Mouse (Mus musculus): ENCODE data around the gene Lrrc10b. TPM values are rescaled to one million over a fixed set of nuclear protein-coding genes. Genes with fewer than 3 reads are reported as not detected.

Lrrc10b gene
- polyA plus RNA-seq, 2 experiments = 0.84 to 0.88 TPM

DNA sequence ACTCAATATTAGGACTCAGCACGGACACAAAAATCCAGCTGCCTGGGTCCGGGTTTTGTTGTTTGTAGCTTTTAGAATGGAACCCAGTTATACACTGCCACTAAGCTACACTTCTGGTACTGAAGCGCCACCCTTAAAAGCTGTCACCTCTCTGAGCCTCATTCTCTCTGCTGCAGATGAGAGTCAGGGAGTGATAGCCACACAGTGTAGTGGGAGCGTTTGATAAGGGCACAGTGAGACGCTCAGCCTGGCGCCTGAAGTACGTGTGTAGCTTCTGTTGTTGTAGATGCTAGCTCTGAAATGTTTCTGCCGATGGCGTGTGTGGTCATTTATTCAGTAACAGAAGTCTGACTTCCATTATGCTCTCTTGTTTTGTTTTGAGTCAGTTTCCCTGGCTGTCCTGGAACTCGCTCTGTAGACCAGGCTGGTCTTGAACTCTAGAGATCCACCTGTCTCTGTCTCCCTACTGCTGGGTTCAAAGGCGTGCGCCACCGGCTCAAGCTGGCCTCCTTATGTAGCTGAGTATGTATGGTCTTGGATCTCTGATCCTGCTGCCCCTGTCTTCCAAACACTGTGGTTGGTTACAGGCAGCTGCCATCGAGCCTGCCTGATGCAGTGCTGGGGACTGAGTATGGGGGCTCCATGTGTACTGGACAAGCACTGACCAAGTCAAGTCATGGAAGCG lies 12.4 kb downstream of the Lrrc10b start:
- no peaks in the 10 kb centered on the region for H3K9me3 ChIP-seq (ENCODE audit: control insufficient read depth, low read length)
- 92% methylated on average over 15 of the region's 15 CpGs for WGBS
- H3K27me3 ChIP-seq (ENCODE audit: control insufficient read depth, insufficient read depth, low read length) = no peaks in the 10 kb centered on the region
- no peaks in the 10 kb centered on the region for H3K36me3 ChIP-seq (ENCODE audit: control insufficient read depth, insufficient read depth, low read length)
- no peaks in the 10 kb centered on the region for H3K4me1 ChIP-seq (ENCODE audit: control insufficient read depth, insufficient read depth, low read length)
- DNase-seq (ENCODE audit: low spot score) (no peak), ATAC-seq (ENCODE audit: low FRiP score, low read depth) (no peak)
- no peak overlapping the region for H3K4me3 ChIP-seq (replicated peaks; ENCODE audit: low read length)
- no peak overlapping the region for H3K27ac ChIP-seq (replicated peaks; ENCODE audit: low read depth, low read length)
- TF ChIP-seq POLR2A (IDR thresholded peaks at IDR 0.05; ENCODE audit: borderline replicate concordance, extremely low read depth, insufficient read depth, insufficient read length) = no peak
- no peak overlapping the region for H3K9ac ChIP-seq (ENCODE audit: low read depth, low read length, severe bottlenecking)
- no peak overlapping the region for H3K4me2 ChIP-seq (replicated peaks; ENCODE audit: low read depth, low read length, severe bottlenecking)

DNA sequence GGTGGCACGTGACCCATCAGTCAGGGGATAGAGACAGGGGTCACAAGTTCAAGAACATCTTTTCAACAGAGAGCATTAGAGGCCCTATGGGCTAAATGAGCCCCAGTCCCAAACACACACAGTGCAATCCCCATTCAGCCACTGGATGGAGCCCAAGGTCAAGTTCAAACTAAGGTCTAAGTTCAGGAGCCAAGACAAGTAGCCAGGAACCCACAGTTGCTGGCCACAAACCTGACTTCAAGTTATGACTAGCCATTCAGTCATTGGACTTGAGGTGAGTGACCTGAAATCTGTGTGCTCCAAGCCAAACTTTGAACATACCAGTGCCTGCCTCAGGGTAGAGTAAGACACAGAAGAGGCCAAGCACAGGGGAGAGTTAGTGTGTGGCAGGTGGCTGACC lies 19.8 kb downstream of the Lrrc10b start:
- H3K4me3 ChIP-seq (replicated peaks; ENCODE audit: low read length) = no peak overlapping the region
- no peak overlapping the region for H3K27ac ChIP-seq (replicated peaks; ENCODE audit: low read depth, low read length)
- 69% methylated on average over 1 of the region's 1 CpGs for WGBS
- no peak for TF ChIP-seq POLR2A (IDR thresholded peaks at IDR 0.05; ENCODE audit: borderline replicate concordance, extremely low read depth, insufficient read depth, insufficient read length)
- H3K4me1 ChIP-seq (ENCODE audit: control insufficient read depth, insufficient read depth, low read length) = no peaks in the 10 kb centered on the region
- no peaks in the 10 kb centered on the region for H3K27me3 ChIP-seq (ENCODE audit: control insufficient read depth, insufficient read depth, low read length)
- no peaks in the 10 kb centered on the region for H3K9me3 ChIP-seq (ENCODE audit: control insufficient read depth, low read length)
- no peak for DNase-seq (ENCODE audit: low spot score)
- H3K9ac ChIP-seq (ENCODE audit: low read depth, low read length, severe bottlenecking) = no peak overlapping the region
- no peak for ATAC-seq (ENCODE audit: low FRiP score, low read depth)
- no peaks in the 10 kb centered on the region for H3K36me3 ChIP-seq (ENCODE audit: control insufficient read depth, insufficient read depth, low read length)
- no peak overlapping the region for H3K4me2 ChIP-seq (replicated peaks; ENCODE audit: low read depth, low read length, severe bottlenecking)

GRCm38 (mm10) chr19:10436726-10437125 lies 20.5 kb downstream of the Lrrc10b start:
- no peak overlapping the region for H3K27ac ChIP-seq (replicated peaks; ENCODE audit: low read depth, low read length)
- no peak overlapping the region for H3K4me2 ChIP-seq (replicated peaks; ENCODE audit: low read depth, low read length, severe bottlenecking)
- no peak overlapping the region for H3K4me3 ChIP-seq (replicated peaks; ENCODE audit: low read length)
- no peaks in the 10 kb centered on the region for H3K27me3 ChIP-seq (ENCODE audit: control insufficient read depth, insufficient read depth, low read length)
- 31% methylated on average over 1 of the region's 1 CpGs for WGBS
- no peak for TF ChIP-seq POLR2A (IDR thresholded peaks at IDR 0.05; ENCODE audit: borderline replicate concordance, extremely low read depth, insufficient read depth, insufficient read length)
- H3K9ac ChIP-seq (ENCODE audit: low read depth, low read length, severe bottlenecking) = no peak overlapping the region
- no peaks in the 10 kb centered on the region for H3K9me3 ChIP-seq (ENCODE audit: control insufficient read depth, low read length)
- no peak for DNase-seq (ENCODE audit: low spot score)
- H3K36me3 ChIP-seq (ENCODE audit: control insufficient read depth, insufficient read depth, low read length) = no peaks in the 10 kb centered on the region
- no peak for ATAC-seq (ENCODE audit: low FRiP score, low read depth)
- H3K4me1 ChIP-seq (ENCODE audit: control insufficient read depth, insufficient read depth, low read length) = no peaks in the 10 kb centered on the region

GRCm38 (mm10) chr19:10435908-10436307 lies 21.4 kb downstream of the Lrrc10b start:
- H3K4me2 ChIP-seq (replicated peaks; ENCODE audit: low read depth, low read length, severe bottlenecking) = no peak overlapping the region
- H3K4me1 ChIP-seq (ENCODE audit: control insufficient read depth, insufficient read depth, low read length) = no peaks in the 10 kb centered on the region
- 32% methylated on average over 3 of the region's 3 CpGs for WGBS
- no peak for TF ChIP-seq POLR2A (IDR thresholded peaks at IDR 0.05; ENCODE audit: borderline replicate concordance, extremely low read depth, insufficient read depth, insufficient read length)
- H3K27ac ChIP-seq (replicated peaks; ENCODE audit: low read depth, low read length) = no peak overlapping the region
- H3K9me3 ChIP-seq (ENCODE audit: control insufficient read depth, low read length) = no peaks in the 10 kb centered on the region
- ATAC-seq (ENCODE audit: low FRiP score, low read depth) (no peak), DNase-seq (ENCODE audit: low spot score) (peak; percentile 48)
- no peaks in the 10 kb centered on the region for H3K27me3 ChIP-seq (ENCODE audit: control insufficient read depth, insufficient read depth, low read length)
- no peak overlapping the region for H3K4me3 ChIP-seq (replicated peaks; ENCODE audit: low read length)
- no peaks in the 10 kb centered on the region for H3K36me3 ChIP-seq (ENCODE audit: control insufficient read depth, insufficient read depth, low read length)
- no peak overlapping the region for H3K9ac ChIP-seq (ENCODE audit: low read depth, low read length, severe bottlenecking)

DNA sequence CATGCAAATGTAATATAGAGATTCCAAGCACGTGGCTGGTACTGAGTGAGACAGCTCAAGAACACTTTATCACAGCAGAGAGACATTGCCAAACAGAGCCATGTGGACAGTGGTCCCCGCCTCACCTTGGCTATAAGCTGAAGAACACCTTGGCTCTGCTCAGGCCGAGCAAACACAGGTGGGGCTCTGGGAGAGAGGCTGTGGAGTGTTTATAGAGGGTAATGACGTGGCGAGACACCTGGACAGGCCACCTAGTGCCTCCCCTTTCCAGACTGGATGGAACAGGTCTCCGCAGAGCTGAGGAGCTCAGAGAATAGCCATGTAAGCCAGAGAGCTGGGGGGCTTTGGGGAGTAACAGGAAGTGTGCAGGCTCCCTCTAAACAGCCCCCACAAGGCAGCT lies 22.3 kb downstream of the Lrrc10b start:
- TF ChIP-seq POLR2A (IDR thresholded peaks at IDR 0.05; ENCODE audit: borderline replicate concordance, extremely low read depth, insufficient read depth, insufficient read length) = no peak
- DNase-seq (ENCODE audit: low spot score) (no peak), ATAC-seq (ENCODE audit: low FRiP score, low read depth) (no peak)
- no peak overlapping the region for H3K9ac ChIP-seq (ENCODE audit: low read depth, low read length, severe bottlenecking)
- no peak overlapping the region for H3K4me3 ChIP-seq (replicated peaks; ENCODE audit: low read length)
- no peak overlapping the region for H3K4me2 ChIP-seq (replicated peaks; ENCODE audit: low read depth, low read length, severe bottlenecking)
- no peaks in the 10 kb centered on the region for H3K36me3 ChIP-seq (ENCODE audit: control insufficient read depth, insufficient read depth, low read length)
- H3K27ac ChIP-seq (replicated peaks; ENCODE audit: low read depth, low read length) = no peak overlapping the region
- H3K27me3 ChIP-seq (ENCODE audit: control insufficient read depth, insufficient read depth, low read length) = no peaks in the 10 kb centered on the region
- H3K4me1 ChIP-seq (ENCODE audit: control insufficient read depth, insufficient read depth, low read length) = peaks cover 5% of the 10 kb centered on the region
- H3K9me3 ChIP-seq (ENCODE audit: control insufficient read depth, low read length) = no peaks in the 10 kb centered on the region
- WGBS = 71% methylated on average over 6 of the region's 6 CpGs
